Mouse (Mus musculus) right cerebral cortex, adult 18-20 months (tissue): ENCODE data around the gene Capn9.

Experiments used
- DNase-seq: peaks from one replicate; pipeline ENCODE4 v3.0.0; 2022; ENCODE audit warnings: mixed read lengths

Gene Capn9

DNA sequence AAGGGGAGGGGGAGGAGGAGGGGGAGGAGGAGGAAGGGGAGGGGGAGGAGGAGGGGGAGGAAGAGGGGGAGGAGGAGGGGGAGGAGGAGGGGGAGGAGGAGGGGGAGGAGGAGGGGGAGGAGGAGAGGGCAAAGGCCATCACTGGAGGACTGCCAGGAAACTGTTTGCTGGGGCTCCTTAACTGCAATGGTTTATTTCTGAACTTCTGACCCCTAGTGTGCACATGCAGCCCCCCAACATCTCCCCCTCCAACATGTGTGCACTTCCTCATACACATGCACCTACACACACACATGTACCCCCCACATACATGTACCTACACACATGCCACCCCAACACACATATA is 3.5 kb upstream of the Capn9 start:
- DNase-seq: no peak

DNA sequence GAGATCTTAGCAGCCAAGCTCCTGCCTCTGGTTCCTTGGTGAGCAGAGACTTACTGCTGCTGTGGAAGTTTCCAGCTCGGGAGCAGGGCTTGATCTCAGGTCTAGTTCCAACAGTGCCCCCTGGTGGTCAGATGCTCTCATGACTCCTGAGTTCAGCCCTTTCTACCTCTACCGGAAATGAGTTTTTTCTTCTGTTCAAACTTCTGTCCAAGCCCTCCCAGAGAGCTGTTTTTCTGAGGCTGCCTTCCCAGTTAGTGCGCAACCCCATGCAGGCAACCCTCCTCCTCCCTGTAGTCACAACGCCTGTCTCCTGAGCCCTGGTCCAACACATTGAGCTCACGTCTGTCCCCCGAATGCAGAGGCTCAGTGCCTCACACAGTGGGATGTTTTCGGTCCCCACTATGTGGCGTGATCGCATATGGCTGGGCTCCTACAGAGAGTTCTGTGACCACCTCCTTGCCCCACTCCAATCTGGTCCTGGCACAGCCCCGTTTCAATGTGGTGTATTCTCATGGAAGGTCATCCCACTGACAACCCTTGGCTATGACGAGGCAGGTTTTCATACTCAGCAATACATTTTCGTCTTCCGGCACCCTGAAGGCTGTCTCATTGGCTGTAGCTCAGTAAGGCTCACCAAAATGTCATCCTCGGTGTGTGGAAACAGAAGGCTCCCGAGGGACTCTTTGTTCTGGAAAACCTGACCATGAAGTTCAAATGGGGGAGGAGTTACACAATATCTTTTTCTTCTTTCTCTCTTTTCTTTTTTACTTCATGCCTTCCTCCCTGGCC is 2.2 kb upstream of the Capn9 start:
- peak; percentile 91 for DNase-seq

GRCm38 (mm10) chr8:124576751-124577150 is 840 bp downstream of the Capn9 start:
- DNase-seq: no peak

DNA sequence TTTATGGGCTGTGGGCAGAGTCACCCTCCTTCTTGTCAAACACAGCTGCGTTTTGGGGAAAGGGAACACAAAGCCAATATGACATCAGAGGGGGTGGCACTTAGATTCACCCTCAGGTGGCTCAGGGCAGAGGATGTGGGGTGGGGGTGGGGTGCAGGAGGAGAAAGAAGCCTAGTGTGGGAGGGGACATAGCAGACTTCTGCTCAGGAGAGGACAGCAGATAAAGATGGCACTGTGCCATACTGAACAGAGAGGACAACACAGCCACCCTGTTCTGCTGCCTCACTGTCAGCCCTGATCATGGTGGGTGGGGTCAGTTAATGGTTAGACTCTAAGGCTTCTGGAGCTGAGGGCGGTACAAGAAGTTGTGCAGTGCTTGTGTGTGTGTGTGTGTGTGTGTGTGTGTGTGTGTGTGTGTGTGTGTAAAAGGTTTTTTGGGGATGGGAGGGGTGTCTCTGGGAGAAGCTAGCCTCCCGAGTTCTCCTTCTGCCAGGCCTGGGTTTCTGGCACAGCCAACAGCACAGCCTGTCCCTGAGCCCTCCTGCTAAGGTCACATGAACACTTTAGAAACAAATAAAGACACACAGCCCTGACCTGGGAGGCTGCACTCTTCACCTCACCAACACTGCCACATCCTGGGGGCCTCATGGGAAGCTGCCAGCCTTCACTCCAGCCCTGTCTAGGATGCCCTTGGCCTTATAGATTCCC is 10.0 kb downstream of the Capn9 start:
- DNase-seq: peak; percentile 16

DNA sequence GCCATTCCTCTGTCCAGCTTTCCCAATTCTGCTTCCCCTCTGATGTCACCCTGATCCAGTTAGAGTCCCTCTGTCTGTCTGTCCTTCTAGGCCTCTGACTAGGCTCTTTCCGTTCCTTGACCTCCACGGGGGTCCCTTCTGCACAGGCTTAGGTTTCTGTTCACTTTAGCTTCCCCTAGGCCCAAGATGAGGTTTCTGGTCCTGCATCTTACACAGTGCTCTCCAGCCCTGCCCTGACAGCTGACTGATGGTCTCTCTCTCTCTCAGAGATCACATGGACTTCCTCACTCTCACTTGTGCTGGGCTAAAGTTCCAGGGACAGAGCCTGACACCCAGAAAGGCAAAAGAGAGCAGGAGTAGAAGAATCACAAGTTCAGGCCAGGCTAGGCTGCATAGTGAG is 10.6 kb downstream of the Capn9 start:
- no peak for DNase-seq

DNA sequence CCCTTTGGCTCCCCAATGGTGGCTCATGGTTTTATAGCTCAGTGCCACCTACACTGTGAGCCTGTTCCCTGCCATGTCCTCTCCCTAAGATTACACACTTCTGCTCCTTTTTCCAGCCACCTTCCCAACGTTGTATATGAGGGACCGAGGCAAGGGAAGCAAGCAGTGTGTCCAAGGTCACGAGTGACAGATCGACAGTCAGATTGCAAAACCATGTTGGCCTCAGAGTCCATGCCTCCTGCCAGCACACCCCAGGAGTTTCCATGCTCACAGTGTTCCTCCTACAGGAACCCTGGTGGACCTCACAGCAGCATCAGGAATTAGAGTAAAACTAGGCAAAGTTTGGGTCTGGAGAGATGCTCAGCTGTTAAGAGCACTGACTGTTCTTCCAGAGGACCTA is 13.5 kb downstream of the Capn9 start:
- no peak for DNase-seq

DNA sequence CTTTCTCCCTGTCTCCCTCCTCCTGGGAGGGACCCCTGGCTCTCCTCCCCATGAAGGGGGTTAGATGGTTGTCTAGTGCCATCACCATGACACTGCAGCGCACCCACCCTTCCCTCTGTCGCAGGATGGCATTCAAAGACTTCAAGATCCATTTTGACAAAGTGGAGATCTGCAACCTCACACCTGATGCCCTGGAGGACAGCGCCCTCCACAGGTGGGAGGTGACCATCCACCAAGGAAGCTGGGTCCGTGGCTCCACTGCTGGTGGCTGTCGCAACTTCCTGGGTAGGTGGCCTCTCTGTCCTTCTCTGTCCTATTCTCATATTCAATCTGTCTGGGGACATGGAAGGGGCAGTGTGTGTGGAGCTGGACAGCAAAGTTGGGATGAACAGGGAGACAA is 28.2 kb downstream of the Capn9 start:
- no peak for DNase-seq

GRCm38 (mm10) chr8:124608239-124608971 is 32.5 kb downstream of the Capn9 start:
- no peak for DNase-seq

DNA sequence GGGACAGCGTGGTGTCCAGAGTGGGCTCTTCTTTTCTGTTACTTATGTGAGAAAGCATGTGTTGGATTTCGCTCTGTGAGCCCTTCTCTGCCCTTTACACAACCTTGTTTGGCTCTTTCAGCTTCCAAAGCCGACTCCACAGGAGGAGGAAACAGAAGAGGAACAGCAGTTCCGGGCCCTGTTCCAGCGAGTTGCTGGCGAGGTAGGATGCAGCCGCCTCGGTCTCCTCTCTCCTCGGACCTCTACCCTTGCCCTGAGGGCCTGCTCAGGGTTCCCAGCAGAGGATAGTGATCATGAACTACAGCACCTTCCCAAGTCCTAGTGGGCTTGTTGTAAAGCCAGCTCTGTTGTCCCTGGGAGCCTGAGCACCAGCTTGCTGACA is 33.1 kb downstream of the Capn9 start:
- no peak for DNase-seq

DNA sequence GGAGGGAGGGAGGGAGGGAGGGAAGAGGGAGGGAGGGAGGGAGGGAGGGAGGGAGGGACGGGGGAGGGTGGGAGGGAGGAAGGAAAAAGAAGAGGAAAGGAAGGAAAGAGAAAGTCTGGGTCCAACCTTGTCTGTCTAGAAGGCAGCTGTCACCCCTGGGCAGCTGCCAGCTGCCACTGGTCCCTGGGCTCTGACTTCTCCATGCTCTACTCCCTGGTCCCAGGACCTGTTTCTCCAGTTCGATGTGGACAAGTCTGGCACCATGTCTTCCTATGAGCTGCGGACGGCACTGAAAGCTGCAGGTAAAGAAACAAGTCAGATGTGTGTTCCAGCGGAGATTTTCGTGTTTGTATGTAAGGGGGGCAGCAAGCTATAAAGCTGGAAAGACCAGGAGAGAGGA is 38.4 kb downstream of the Capn9 start:
- no peak for DNase-seq

DNA sequence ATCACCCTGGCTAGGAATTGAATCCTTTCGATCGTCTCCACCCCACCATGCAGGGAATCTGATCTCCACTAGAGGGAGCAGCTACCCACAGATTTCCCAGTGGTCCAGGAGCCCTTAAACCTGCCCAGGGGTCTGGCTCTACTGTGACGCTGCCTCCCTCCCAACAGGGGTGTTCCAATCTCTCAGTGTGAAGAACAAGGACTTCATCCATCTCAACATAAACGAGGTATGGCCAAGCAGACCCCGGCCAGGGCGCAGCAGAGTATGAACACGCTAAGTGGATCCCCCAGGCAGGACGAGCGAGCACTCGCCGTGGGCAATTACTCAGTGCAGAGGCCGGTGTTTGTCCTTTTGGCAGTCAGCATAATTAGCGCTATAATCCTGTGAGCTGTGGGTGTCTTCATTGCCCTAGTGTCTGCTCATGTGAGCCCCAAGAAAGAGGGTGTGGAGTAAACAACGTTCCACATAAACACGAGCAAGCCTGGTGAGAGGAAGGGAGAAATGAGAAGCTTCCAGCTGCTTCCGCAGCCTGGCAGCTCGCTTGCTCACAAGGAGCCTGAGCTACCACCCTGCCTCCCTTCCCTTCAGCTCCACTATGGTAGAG is 41.5 kb downstream of the Capn9 start:
- DNase-seq: peak; percentile 86

DNA sequence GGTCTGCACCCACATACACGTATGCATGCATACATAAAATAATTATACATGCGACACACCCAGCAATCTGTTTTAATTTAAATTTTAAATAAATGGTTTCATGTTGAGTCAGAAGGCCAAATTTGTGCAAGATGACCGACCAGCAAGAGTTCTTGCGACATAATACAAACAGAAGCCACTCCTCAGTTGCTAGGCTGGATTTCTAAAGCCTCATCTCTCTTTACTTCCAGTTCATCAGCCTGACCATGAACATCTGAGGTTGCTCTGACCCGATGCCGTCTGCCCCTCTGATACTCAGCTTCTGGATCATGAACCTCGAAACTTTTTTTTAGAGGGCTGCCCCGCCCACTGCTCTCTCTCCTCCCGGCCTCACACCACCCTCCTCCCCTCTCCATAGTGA is 42.3 kb downstream of the Capn9 start:
- no peak for DNase-seq

DNA sequence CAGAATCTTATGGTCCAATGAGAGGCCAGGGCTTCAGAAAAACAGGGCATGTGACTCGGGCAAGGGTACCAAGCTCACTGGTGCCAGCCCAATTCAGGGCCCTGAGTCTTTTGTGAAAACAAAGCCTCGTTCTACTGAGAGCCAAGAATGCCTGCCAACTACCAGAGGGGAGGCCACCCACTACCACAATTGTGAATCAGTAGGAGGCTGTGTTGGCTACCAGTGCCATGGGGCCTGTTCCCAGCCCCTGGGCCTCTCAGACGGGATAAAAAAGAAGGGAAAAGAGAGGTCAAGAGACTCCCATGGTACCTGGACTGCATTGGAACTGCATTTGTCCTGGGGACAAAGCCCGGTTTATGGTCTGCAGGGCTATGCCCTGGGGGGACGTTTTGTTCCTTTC is 45.3 kb downstream of the Capn9 start:
- peak; percentile 77 for DNase-seq

- no peak for DNase-seq
Measured at GRCm38 (mm10) chr8:124626251-124626650, 50.3 kb downstream of the Capn9 start.

DNA sequence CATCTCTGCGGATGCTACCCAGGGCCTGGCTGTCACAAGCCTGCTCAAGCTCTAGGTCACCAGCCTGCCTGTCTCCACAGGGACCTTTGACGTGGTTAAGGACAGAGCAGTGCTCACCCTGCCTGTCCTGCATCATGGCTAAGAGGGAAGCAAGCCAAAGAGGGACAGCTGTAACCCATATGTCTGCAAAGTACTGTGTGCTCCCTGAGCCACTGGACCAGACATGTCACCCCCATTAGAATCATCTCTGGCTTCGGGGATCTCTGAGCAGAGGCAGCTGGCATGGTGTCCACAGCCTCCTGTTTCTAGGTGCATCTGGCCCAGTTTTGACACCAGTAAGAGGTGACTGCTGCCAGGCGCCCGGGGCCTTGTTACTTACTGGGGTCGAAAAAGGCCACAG is 54.6 kb downstream of the Capn9 start:
- no peak for DNase-seq

- no peak for DNase-seq
Measured at GRCm38 (mm10) chr8:124630891-124631290, 55.0 kb downstream of the Capn9 start.

DNA sequence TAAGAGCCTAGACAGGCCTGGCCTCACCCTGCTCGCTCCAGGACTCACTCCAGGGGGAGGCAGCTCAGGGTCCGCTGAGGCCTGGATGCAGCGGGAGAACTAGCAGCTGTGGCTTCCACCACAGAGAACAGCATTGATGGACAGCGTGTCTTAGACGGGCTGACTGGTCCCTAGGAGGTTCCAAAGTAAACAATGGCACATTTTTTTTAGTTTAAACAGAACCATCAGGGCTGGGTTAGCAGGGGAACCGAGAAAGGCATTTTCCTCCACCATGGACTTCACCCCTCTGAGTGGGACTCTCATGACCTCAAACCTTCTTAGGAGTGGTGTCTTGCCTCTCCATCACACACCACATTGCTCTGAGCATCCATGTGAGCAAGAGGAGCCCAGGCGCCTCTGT is 56.1 kb downstream of the Capn9 start:
- DNase-seq: no peak

DNA sequence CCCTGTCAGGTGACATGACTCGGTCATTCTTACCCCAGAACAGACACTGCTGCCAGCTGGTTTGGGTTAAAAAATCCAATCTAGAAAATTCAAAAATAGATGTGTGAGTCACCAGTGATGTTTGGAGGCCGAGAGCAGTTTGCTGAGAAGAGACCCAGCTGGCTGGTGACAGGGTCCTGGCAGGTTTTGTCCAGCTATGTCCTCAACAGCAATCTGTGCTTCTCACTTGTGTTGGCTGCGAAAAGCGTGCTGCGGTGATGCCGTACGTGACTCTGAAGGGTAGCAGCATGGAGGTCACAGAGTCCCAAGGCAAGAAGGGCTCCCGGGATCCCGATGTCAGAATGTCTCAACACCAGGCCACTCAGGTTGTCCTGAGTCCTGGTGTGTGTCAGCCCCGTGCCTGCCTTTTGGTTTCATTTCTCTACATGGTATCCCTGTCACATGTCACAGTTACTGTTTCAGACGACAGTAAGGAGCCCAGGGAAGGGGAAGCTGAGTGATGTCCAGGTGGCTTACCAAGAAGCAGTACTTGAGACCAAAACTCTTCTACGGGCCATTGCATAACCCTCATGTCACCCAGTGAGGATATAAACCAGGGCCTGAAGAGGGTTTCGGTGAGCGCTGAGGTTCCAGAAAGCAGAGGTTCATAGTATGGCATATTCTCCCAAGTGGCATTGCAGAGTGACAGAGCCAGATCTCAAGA is 57.2 kb downstream of the Capn9 start:
- peak; percentile 54 for DNase-seq

- DNase-seq: no peak
Measured at GRCm38 (mm10) chr8:124634411-124635246, 58.7 kb downstream of the Capn9 start.

GRCm38 (mm10) chr8:124635247-124635502 is 59.3 kb downstream of the Capn9 start:
- DNase-seq: no peak

GRCm38 (mm10) chr8:124641599-124641998 is 65.7 kb downstream of the Capn9 start:
- DNase-seq: no peak
